Mouse (Mus musculus): ENCODE data around the gene Pgr15l. TPM values are rescaled to one million over a fixed set of nuclear protein-coding genes. Genes with fewer than 3 reads are reported as not detected.

Pgr15l gene
- not detected in 2 replicates for polyA plus RNA-seq (2014; fragmentation: Nextera tagmentation; extraction: Ambion mirVana)

DNA sequence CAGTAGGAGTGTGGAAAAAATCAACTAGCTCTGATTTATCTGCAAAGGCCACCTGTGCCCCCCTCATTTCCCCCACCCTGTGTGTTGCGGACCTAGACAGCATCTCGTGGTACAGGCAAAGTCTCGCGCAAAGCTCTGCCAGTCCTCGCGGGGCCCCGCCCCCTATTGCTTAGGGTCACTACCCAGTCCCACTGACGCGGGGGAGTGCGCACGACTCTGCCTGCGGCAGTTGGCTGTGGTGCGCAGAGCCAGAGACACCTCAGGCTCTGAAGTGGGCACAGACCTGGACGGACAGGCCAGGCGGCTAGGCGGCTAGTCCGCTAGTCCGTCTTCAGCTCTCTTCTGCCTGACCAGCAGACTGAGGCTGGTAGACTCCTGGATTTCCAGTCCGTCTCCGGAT, at the start of gene Pgr15l:
Gene Pgr15l, plus strand, starts transcription at position 228 of the 400 bp plus-strand sequence.
- no peak within 1 kb of the TSS for H3K4me2 ChIP-seq

DNA sequence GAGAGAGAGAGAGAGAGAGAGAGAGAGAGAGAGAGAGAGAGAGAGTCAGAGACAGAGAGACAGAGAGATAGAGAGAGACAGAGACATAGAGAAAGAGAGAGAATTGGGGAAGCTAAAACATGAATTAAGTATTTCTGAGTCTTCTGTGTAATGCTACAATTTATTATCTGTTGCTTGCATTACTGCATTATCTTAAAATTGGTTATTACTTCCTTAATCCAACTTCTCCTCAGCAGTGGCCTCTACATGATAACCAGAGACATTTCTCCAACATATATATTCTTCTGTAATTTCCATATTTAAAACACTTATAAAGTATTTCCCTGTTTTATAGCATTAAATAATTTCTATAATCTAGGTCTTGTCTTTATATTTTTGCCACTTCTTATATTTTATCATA, 44.9 kb upstream of the Pgr15l start:
- Histone ChIP-seq H3K4me1 (replicated peaks; ENCODE audit: control insufficient read depth, insufficient read depth, low read length) (no peaks in the 10 kb centered on the region), H3K36me3 (ENCODE audit: control insufficient read depth, insufficient read depth, low read length) (no peaks in the 10 kb centered on the region), H3K9me3 (ENCODE audit: control insufficient read depth, low read length) (no peaks in the 10 kb centered on the region), H3K27ac (ENCODE audit: low read depth, low read length) (no peak overlapping the region), H3K4me3 (ENCODE audit: low read depth, low read length) (no peak overlapping the region), H3K4me2 (no peak overlapping the region), H3K27me3 (replicated peaks; ENCODE audit: control insufficient read depth, insufficient read depth, low read length) (no peaks in the 10 kb centered on the region), H3K9ac (ENCODE audit: low read depth, low read length) (no peak overlapping the region)
- ATAC-seq (replicated peaks; ENCODE audit: low FRiP score) (no peak), DNase-seq (ENCODE audit: low spot score) (no peak)

More for the DNA sequence above, at the start of gene Pgr15l:
- peaks cover 4% of the 10 kb centered on the region; the same call in 1 of the 2 replicates for H3K27me3 ChIP-seq (replicated peaks; ENCODE audit: control insufficient read depth, insufficient read depth, low read length)
- 22% methylated on average over 20 of the region's 20 CpGs for WGBS
- H3K27ac ChIP-seq (ENCODE audit: low read depth, low read length), result no peak within 1 kb of the TSS
- no peaks in the 10 kb centered on the region for H3K9me3 ChIP-seq (ENCODE audit: control insufficient read depth, low read length)
- DNase-seq (ENCODE audit: low spot score) (no peak), ATAC-seq (replicated peaks; ENCODE audit: low FRiP score) (no peak)
- no peaks in the 10 kb centered on the region for H3K4me1 ChIP-seq (replicated peaks; ENCODE audit: control insufficient read depth, insufficient read depth, low read length)
- no peak within 1 kb of the TSS for H3K9ac ChIP-seq (ENCODE audit: low read depth, low read length)
- H3K4me3 ChIP-seq (ENCODE audit: low read depth, low read length), result no peak within 1 kb of the TSS
- H3K36me3 ChIP-seq (ENCODE audit: control insufficient read depth, insufficient read depth, low read length), result no peaks in the 10 kb centered on the region

DNA sequence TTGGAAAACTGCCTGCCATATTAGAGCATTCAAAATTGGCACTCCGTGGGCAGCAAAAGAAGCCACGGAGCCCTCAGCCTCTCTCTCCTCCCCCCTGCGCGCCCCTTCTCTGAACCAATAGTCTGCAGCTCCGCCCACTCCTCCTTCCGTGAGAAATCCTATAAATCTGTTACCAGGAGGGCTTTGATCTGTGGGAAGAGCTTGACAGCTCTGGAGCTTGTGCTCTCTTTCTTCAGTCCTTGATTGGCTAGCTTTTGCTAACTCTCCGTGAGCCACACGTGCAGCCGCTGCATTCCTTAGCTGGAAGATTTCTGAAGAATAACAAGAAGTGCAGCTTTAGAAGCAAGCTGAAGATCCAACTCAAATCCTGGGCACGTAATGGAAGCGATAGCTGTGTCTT, 2.6 kb upstream of the Pgr15l start:
- H3K4me3 ChIP-seq (ENCODE audit: low read depth, low read length), result no peak overlapping the region
- no peak overlapping the region for H3K9ac ChIP-seq (ENCODE audit: low read depth, low read length)
- WGBS, result 13% methylated on average over 11 of the region's 11 CpGs
- no peaks in the 10 kb centered on the region for H3K9me3 ChIP-seq (ENCODE audit: control insufficient read depth, low read length)
- no peaks in the 10 kb centered on the region for H3K36me3 ChIP-seq (ENCODE audit: control insufficient read depth, insufficient read depth, low read length)
- peaks cover 4% of the 10 kb centered on the region; the same call in 1 of the 2 replicates for H3K27me3 ChIP-seq (replicated peaks; ENCODE audit: control insufficient read depth, insufficient read depth, low read length)
- H3K27ac ChIP-seq (ENCODE audit: low read depth, low read length), result no peak overlapping the region
- DNase-seq (ENCODE audit: low spot score) (no peak), ATAC-seq (replicated peaks; ENCODE audit: low FRiP score) (no peak)
- H3K4me1 ChIP-seq (replicated peaks; ENCODE audit: control insufficient read depth, insufficient read depth, low read length), result no peaks in the 10 kb centered on the region
- no peak overlapping the region for H3K4me2 ChIP-seq

Data from liver, embryonic 11.5 days (tissue).